Mouse (Mus musculus): Measurements from ENCODE around the gene Degs2.

DNA sequence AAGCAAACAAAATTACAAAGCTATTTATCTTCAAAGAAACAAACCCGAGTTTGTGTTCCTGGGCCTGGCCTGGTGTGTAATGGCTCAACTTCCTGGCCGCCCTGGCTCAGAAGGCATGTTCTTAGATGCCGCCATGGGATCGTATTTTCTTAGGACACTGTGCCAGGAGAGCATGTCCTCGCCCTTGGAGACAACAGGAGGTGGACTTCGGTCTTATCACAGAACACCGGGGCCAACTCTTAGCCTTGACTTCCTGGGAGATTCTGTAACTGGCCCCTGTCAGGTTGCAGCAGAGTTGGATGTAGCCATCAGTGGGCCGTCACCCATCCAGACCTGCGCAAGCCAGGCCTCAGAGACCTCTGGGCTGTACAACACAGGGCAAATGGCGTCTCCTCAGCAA is 2.5 kb downstream of the Degs2 start:
- TF ChIP-seq CTCF (IDR thresholded peaks at IDR 0.05; ENCODE audit: control insufficient read depth, insufficient read depth, insufficient replicate concordance, low read depth, low read length) (no peak), POLR2A (IDR thresholded peaks at IDR 0.05; ENCODE audit: control insufficient read depth, low read depth, low read length) (no peak)

Data from testis, adult 2 months (tissue).